Mouse (Mus musculus) gastrocnemius, postnatal 36 days (tissue): ENCODE results near the gene Otulin. TPM values are rescaled to one million over a fixed set of nuclear protein-coding genes. Genes with fewer than 3 reads are reported as not detected.

ENCODE experiments used
- DNase-seq, 2 experiments: peaks; one replicate each; pipeline ENCODE4 v3.0.0; 2022
- intact Hi-C: fragments of 180-260 bp; cut with DNase I; formaldehyde crosslinking; loops from one replicate; pipeline ENCODE4 v1.15.1; 2025
- total RNA-seq, 2 experiments: library from RNA; stranded (reverse); gene quantifications; 2 replicates each; pipeline ENCODE4 v1.2.3; 2021

Otulin gene
- total RNA-seq, 2 experiments from 2014 or later, result 17.7 to 20.7 TPM

- no peak for DNase-seq
- intact Hi-C loops, result no loop called here
Measured at GRCm38 (mm10) chr15:27565626-27566185, 64.8 kb downstream of the Otulin start.

DNA sequence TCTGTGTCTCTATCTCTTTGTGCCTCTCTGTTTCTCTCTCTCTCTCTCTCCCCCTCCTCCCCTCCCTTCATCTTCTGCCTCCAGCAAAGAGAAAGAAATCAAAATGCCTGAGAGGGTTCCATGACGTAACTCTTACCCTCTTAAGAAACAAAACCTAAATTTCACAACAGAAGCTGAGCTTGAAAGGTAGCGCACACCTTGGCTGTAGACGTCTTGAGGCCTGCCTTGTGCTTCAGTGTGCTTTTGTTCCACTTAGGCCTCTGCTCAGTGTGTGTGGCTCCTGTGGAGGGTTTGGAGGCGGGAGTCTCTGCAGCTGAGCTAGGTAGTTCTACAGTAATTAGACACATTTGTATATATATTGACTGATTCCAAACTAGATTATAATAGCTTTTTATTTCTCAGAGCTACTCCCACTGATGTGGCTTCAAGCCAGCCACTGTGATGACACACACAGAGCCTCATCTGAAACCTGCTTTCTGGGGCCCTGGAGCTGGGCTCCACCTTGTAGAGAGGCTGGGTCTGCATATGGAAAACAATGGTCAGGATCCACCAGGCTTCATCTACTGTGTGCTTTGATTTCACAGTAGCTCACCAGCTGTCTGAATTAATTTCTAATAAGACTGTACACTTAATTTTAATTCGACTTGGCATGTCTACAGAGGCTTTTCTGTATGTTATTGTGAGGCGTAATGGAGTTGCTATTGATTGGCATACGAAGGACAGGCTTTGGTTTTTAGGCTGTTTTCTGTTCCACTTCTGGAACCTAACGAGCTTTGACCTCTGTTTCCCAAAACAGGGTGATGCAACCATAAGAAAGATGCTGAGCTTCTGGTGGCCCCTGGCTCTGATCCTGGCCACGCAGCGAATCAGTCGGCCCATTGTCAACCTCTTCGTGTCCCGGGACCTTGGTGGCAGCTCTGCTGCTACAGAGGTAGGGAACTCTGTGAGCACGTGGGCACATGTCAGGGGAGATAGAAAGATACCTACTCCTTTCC lies 66.1 kb downstream of the Otulin start:
- no peak for DNase-seq
- intact Hi-C loops, result loop anchor here (5.0 kb wide), 1 partner anchor 82 kb away; no protein-coding TSS in a partner anchor

DNA sequence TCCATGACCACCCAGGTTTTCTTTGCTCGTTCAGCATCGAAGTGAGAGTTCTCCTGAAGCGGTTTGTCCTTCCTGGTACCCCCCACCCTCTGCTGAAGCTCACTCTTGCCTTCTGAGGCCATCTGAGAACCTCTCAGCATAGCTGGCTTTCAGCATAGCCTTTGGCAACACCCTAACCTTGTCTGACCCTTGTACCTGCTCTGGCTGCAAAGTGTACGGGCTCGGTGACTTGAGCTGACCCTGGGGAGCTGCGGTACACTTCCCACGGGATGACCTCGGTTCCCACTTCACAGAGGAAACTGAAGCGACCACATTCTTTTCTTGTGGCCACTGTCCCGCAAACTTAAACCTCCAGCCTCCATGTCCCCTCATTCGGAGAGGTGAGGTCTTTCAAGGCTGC lies 70.2 kb downstream of the Otulin start:
- intact Hi-C loops, result loop anchor here (5.0 kb wide), 1 partner anchor 78 kb away; no protein-coding TSS in a partner anchor
- DNase-seq, result no peak

DNA sequence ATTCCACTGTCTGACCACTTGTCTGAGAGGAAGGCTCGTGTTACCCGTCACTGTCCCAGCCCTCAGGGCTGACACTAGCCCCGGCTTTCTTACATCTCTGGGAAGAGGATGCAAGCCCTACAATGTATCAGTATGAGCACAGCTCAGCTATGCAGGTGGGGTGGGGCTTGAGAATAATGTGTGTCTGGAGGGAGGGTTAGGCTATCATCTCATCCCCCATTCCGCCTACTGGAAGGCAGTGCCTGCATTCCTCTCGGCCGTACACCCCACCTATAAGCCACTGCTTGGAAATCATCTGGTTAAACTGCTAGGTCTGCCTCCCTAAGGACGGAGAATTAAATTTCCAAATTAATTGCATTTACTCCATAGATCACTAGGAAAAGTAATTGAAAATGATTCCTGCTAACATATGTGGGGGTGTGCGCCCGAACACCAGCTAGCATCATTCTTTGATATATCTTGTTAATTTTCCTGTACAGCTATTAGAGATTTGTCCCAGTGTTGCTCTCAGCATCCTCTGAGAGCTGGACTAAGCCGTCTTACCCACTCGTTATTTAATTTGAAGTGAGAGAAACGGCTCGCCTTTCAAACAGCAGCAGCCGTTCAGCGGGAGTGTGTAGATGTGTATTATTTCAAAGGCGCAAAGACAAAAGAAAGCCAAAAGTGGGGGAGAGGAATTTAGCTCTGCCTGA lies 71.9 kb downstream of the Otulin start:
- no peak for DNase-seq
- intact Hi-C loops, result no loop called here

DNA sequence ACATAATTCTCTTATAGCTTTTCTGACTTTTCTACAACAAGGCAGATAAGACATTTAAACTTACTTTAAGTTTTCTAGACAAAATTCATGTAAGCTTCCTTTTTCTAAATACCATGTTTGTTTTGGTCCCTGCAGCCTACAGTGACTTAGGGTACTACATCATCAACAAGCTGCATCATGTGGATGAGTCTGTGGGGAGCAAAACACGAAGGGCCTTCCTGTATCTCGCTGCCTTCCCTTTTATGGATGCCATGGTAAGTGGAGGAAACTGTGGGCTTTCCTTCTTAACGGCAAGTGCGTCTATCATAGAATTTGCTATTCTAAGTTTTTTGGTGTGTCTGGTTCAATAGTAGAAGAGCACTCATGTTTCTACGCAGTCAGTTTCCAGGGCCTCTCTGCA lies 76.9 kb downstream of the Otulin start:
- intact Hi-C loops, result no loop called here
- DNase-seq, result no peak

DNA sequence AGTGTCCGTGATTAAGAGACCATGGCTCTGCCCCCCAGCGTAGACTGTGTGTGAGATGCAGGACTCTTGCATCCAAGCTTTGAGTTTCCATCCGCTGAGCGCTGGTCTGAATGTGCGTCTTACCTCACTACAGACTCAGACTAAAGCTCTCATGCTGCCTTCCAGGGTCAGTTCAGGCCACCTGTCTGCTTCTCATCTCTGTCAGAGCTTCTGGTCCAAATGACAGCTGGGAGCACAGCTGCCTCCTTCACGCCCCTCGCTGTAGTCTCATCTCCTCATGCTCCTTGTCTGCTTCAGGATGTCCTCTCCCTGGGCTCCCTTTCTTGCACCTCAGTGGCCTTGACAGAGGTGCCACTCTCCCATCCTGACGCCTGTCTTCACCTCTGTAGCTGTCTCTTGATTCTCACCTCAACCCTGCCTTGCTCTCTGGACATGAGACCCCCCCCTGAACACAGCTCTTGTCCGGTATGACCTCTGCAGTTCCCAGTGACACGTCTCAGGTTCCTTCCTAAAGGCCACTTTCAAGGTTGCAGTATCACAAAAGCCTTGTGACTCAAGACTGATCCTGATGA lies 78.3 kb downstream of the Otulin start:
- no peak for DNase-seq
- intact Hi-C loops, result no loop called here

- intact Hi-C loops, result no loop called here
- no peak for DNase-seq
Measured at GRCm38 (mm10) chr15:27551117-27552114, 79.1 kb downstream of the Otulin start.

DNA sequence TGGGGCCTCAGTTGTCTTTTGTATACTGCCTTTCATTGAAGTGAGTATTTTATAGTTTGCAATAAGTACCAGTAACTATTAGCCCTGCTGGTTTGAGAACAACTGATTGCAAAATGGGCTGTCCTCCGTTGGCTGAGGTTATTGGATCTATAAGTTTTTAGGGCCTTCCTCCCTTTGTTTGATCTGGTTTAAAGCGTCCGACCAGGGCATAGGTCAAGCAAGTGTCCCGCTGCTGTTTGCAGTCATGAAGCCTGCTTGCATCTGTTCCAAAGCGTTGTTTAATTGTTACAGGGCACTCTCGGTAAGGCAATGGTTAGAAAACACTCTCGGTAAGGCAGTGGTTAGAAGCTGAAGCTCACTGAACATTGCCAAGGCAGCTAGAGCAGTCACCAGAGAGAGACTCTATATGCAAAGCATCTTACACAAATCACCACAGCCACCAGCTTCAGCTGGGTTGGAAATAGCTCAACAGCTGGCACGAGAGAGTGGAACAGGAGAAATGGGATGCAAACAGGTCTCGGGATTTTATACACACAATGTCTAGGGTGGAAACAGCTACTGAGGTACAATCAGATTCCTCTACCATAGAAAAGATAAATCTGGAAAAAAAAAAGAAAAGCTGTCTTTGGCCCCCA lies 80.0 kb downstream of the Otulin start:
- no peak for DNase-seq
- intact Hi-C loops, result no loop called here

DNA sequence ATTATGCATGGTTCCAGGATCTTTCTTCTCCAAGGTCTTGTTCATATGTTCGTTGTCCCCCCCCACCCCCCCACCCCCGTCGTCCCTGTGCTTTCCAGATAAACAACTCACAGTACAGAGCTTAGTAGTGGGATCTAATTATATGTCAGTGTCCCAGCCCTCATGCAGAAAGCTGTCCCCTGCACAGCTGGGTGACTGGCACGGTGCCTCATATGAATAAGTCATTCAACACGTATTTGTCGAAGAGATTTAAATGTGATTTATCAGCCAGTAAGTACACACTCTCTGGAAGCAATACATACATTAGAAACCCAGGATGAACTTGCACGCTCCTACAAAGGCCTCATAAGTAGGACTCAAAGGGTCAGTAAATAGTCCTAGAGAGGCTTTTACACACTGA lies 80.6 kb downstream of the Otulin start:
- intact Hi-C loops, result no loop called here
- no peak for DNase-seq

DNA sequence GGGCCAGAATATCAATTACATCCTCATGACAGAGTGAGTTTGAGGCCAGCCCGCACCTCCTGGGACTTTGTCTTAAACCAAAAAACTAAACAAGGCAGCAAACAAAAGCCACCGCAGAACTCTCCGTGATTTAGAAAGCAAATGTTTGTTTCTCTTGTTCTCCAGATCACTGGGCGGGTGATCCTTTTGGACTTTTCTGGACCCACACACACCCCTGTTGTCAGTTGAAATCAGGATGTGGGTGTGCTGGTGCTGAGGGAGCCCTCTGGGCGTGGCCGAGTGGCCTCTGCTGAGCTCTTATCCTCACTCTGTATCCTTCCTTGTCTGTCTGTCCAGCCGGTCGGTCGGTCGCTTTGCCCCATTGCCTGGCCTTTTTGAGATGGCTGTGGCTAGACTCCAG lies 81.4 kb downstream of the Otulin start:
- intact Hi-C loops, result no loop called here
- no peak for DNase-seq

GRCm38 (mm10) chr15:27548110-27548509 lies 82.4 kb downstream of the Otulin start:
- intact Hi-C loops, result no loop called here
- no peak for DNase-seq

DNA sequence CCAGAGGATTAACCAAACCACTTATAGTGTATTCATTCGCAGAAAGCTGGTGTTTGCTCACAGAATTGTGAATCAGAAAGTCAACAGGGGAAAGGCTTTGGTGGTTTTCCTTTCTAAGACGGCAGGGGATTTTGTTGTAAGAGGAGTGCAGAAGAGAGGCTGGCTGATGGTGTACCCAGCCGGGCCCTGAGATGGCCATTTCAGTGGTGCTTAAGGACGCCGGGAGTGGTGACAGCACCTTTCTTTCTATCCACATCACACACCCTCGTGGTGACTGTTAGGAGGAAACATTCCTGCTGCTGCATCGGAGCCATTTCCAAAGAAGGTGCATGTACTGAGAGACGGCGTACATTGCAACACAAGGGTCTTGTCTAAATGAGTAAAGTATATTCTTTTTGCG lies 85.3 kb downstream of the Otulin start:
- intact Hi-C loops, result no loop called here
- no peak for DNase-seq

DNA sequence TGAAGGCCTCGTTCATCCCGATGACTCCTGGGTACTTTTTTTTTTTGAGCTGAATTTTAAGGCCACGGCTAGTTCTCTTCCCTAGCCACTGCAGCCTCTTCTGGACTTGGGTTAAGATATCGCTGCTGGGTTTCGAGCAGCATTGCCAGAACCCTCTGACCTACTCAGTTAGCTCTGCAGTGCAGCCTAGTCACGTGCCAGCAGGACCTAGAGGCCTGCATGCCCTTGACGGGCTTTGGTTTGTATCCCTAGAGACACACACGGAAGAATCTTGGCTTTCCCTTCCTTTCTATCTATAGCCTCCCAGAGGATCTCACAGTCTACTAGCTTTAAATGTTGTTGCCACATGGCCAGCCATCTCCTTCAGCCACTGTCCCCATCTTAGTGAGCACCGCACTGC lies 90.7 kb downstream of the Otulin start:
- DNase-seq, result peak in 1 of 2 experiments; percentile 50
- intact Hi-C loops, result loop anchor here (5.0 kb wide), 1 partner anchor 72 kb away; the partner anchor contains the start of gene Ank

- intact Hi-C loops, result loop anchor here (5.0 kb wide), 1 partner anchor 70 kb away; the partner anchor contains the start of gene Ank
- peak in 1 of 2 experiments; percentile 34 for DNase-seq
Measured at GRCm38 (mm10) chr15:27537519-27538223, 92.8 kb downstream of the Otulin start.

GRCm38 (mm10) chr15:27536771-27537170 lies 93.7 kb downstream of the Otulin start:
- intact Hi-C loops, result loop anchor here (5.0 kb wide), 1 partner anchor 69 kb away; the partner anchor contains the start of gene Ank
- DNase-seq, result no peak

GRCm38 (mm10) chr15:27536186-27536585 lies 94.3 kb downstream of the Otulin start:
- intact Hi-C loops, result loop anchor here (5.0 kb wide), 1 partner anchor 69 kb away; the partner anchor contains the start of gene Ank

DNA sequence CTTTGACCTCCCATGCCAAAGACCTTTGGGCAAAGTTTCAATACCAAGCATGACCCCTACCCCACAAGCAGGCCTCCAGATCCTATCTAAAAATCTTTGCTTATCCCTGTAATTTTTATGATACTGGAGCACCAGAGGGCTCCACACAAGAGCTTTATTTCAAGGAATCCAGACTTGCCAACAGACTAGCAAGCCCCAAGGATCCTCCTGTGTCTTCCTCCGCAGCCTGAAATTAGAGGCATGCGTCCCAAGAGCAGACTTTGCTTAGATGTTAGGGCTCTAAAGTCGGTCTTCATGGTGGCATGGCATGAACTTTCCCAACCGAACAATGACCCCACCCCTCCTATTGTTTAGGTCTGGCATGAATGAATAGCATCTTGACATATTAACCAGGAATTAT lies 94.8 kb downstream of the Otulin start:
- no peak for DNase-seq
- intact Hi-C loops, result loop anchor here (5.0 kb wide), 1 partner anchor 68 kb away; the partner anchor contains the start of gene Ank

More at GRCm38 (mm10) chr15:27536186-27536585, 94.3 kb downstream of the Otulin start:
- no peak for DNase-seq

- intact Hi-C loops, result no loop called here
- DNase-seq, result no peak
Measured at GRCm38 (mm10) chr15:27533036-27533435, 97.5 kb downstream of the Otulin start.
